Mouse (Mus musculus): ENCODE measurements around the gene Olfr1450. TPM values are rescaled to one million over a fixed set of nuclear protein-coding genes. Genes with fewer than 3 reads are reported as not detected.
"Not testable (repeated sequence)": the region's sequence is repeated elsewhere in the genome, so short reads cannot be mapped to it uniquely, and the experiment has no call there.

Olfr1450 gene
- not detected for total RNA-seq (2021)

DNA sequence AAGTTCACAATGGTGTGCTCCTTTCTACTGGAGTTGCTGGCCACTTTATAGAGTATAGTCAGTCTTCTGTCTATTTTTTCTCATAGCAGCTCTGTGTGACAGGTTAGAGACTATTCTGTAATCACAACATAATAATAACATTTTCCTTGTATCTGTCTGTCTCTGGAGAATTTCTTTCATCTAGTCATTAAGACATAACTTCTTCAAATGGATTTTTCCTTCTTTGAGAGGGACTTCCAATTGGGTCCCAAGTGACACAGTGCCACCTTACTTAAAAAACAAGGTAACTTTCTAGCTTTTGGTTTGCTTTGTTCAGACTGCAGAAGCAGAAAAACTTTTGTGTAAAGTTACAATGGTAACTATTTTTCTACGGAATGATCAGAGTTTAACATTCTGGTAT lies at the start of gene Olfr1450:
Olfr1450 (plus strand) TSS at position 301 of the 400 bp plus-strand sequence.
- no peak for DNase-seq (ENCODE audit: extremely low spot score in 1 of 2, low spot score in 1 of 2)

DNA sequence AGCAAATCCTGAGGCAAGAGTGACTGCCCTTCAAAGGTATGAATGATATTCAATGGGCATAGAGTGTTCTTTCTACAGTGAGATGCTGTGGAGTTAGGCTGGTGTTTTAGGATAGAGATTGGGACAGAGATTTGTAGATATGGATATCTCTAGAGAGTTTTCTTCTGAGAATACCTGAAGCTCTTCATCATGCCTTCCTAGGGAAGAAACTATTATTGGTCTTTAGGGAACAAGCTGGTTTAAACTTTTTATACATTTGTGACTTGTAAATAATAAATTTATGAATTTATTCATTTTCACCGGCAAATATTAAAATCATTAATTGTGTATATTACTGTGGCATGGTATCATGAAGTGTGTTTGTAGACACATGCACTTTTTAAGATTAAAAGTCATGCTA lies 46.4 kb upstream of the Olfr1450 start, which contains the start of gene Olfr1447:
Olfr1447 (minus strand) TSS at position 101 of the 400 bp plus-strand sequence.
- DNase-seq (ENCODE audit: extremely low spot score in 1 of 2, low spot score in 1 of 2), result no peak

DNA sequence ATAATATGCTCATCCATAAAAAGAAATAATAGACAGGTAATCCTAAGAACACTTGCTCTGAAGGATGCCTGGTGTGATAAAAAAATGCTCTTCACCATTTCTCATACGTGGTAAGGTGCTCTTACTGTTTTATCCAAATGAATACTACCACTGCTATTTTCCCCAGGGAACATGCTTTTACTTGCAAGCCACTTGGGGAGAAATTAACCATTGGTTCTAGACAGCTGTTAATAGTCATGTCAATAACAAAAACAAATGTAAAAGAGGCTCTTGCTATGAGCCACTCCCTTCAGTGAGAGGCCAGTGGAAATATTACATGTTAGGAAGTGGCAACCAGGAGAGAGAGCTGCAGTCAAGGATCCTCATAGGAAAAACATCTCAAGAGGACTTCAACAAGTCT lies 25.7 kb upstream of the Olfr1450 start, which contains the start of gene Olfr1448:
Olfr1448 (minus strand) TSS at position 101 of the 400 bp plus-strand sequence.
- DNase-seq (ENCODE audit: extremely low spot score in 1 of 2, low spot score in 1 of 2), result no peak

DNA sequence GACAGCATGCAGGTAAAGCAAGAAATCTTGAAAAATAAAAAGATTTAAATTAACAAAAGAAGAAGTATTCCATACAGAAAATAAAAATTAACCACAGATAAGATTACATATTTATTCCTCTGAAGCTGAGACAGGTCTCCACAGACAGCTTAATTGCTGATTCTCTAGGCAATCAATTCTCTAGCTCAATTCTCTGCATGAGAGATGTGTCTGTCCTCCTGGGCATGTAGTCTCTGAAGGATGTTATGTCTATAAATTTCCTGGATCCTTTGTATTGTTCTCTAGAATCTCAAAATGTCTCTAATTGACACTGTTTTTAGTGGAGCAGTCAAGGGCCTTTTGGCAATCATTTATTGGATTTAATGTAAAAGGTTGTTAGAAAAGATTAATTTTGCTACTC lies 19.5 kb upstream of the Olfr1450 start, which contains the start of gene Olfr1449:
Olfr1449 (plus strand) TSS at position 301 of the 400 bp plus-strand sequence.
- DNase-seq (ENCODE audit: extremely low spot score in 1 of 2, low spot score in 1 of 2), result no peak

DNA sequence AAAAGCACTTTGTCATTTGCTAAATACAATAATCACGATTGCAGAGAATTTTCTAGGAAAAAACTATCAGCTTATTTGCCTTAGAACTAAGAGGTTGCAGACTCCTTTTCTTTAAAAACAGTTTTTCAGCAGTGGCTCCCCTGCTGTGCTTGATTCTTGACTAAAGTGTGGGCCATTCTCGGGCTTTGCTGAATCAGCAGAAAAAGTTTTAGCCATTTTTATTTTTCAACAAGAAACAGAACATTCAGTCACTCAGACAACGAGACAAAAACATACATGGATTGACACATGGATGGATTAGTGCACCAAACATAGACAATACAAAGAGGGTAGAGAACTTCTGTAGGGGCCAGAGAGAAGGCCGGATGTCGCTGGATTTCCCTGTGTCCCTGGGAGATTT lies 20.0 kb downstream of the Olfr1450 start:
- DNase-seq (ENCODE audit: extremely low spot score in 1 of 2, low spot score in 1 of 2), result not testable (repeated sequence)

DNA sequence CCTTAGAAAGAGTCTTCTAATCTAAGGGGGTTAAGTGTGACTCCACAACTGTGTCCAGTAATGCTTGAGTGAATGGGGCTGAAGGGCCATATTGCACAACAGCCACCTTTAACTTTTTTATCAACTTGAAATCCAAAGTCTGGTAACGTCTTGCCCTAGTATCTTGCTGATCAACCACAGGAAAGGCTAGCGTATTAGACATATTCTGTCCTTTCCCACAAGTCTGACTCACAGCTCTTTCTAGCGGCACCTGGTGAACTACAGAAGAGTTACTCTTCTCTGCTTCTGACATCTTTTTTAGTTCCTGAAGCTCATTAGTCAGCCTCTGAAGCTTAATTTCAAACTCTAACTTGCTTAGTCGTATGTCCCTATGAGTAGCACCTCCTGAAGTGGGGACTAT lies 42.3 kb downstream of the Olfr1450 start:
- DNase-seq (ENCODE audit: extremely low spot score in 1 of 2, low spot score in 1 of 2), result not testable (repeated sequence)

DNA sequence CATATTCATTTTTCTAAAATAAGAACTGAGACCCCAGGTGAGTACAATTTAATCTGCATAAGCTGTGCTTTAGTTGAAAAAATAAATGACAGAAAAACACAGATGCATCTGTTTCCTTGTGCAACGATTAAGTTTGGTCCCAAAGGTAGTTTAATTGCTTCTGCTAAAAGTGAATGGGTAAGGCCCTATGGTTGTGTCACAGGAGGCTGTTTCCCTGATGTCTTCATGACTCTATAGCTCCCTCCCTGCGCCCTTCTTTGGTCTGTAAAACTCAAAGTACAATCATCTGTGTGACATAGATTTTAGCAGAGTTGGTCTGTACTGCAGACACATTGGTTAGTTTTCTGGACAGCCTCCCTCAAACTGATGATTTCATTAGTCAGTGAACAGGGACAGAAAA lies 44.7 kb downstream of the Olfr1450 start, which contains the start of gene Olfr1451:
Olfr1451 (plus strand) TSS at position 301 of the 400 bp plus-strand sequence.
- DNase-seq (ENCODE audit: extremely low spot score in 1 of 2, low spot score in 1 of 2), result no peak

Other genes with a start within 250 kb of the Olfr1450 start
- gene Cntf, start 184.6 kb upstream of the Olfr1450 start, total RNA-seq (2021), result 1 to 10 TPM; 2.7 to 3.6 TPM
- gene Zfp91, start 154.1 kb upstream of the Olfr1450 start, total RNA-seq (2021), result 100 to 1,000 TPM in 1 of 2 experiments, 10 to 100 TPM in 1; 92.1 to 101 TPM
- gene Lpxn, start 154.1 kb upstream of the Olfr1450 start, total RNA-seq (2021), result 1 to 10 TPM; 1.6 to 2.2 TPM
- not detected for gene Gm5244, start 103.6 kb upstream of the Olfr1450 start, total RNA-seq (2021)
- not detected for gene Olfr1444, start 93.0 kb upstream of the Olfr1450 start, total RNA-seq (2021)
- gene Olfr1445, start 66.4 kb upstream of the Olfr1450 start, total RNA-seq (2021), result not detected
- not detected for gene Olfr1446, start 56.7 kb upstream of the Olfr1450 start, total RNA-seq (2021)
- gene Olfr1447, start 46.5 kb upstream of the Olfr1450 start, total RNA-seq (2021), result not detected
- not detected for gene Olfr1448, start 25.8 kb upstream of the Olfr1450 start, total RNA-seq (2021)
- gene Olfr1449, start 19.4 kb upstream of the Olfr1450 start, total RNA-seq (2021), result not detected
- gene Olfr1451, start 44.8 kb downstream of the Olfr1450 start, total RNA-seq (2021), result not detected
- not detected for gene Olfr1453, start 78.1 kb downstream of the Olfr1450 start, total RNA-seq (2021)
- not detected for gene Olfr1454, start 110.4 kb downstream of the Olfr1450 start, total RNA-seq (2021)
- not detected for gene Olfr1457, start 147.6 kb downstream of the Olfr1450 start, total RNA-seq (2021)
- not detected for gene Olfr1458, start 156.5 kb downstream of the Olfr1450 start, total RNA-seq (2021)
- under 1 TPM; 0.17 to 0.19 TPM for gene Olfr1459, start 199.3 kb downstream of the Olfr1450 start, total RNA-seq (2021)
- gene Olfr1461, start 212.7 kb downstream of the Olfr1450 start, total RNA-seq (2021), result not detected
- not detected for gene Olfr1462, start 235.5 kb downstream of the Olfr1450 start, total RNA-seq (2021)